Mouse (Mus musculus): ENCODE measurements around the gene Fhod1.
A peak's percentile ranks its signal among the peaks of the same experiment; 100 is the strongest.

Gene Fhod1

DNA sequence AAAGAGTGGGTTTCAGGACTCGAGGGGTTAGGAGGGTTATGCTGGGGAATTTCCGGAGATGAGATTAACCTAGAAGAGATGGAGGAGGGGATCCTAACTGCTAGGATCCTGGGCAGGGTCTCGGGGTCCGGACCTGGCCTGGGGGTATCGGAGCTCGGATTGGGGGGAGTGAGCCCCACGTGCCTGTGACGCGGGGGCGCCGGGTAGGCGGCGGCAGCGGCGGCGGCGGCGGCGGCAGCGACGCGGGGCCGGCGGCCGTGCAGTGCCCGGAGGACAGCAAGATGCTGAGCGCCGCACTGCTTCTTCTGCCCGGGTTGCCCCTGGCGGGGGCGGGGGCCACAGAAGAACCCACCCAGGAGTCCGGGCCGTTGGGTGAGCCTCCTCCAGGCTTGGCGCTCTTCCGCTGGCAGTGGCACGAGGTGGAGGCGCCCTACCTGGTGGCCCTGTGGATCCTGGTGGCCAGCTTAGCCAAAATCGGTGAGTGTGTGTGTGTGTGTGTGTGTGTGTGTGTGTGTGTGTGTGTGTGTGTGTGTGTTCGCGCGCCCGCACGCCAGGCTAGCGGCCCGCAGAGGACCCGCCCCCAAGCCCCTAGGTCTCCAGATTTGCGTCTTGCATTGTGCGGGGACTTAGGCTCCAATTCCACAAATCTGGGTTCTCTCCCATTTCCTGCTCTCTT, 1.5 kb upstream of the Fhod1 start:
- DNase-seq (ENCODE audit: low read depth, low spot score) = no peak

DNA sequence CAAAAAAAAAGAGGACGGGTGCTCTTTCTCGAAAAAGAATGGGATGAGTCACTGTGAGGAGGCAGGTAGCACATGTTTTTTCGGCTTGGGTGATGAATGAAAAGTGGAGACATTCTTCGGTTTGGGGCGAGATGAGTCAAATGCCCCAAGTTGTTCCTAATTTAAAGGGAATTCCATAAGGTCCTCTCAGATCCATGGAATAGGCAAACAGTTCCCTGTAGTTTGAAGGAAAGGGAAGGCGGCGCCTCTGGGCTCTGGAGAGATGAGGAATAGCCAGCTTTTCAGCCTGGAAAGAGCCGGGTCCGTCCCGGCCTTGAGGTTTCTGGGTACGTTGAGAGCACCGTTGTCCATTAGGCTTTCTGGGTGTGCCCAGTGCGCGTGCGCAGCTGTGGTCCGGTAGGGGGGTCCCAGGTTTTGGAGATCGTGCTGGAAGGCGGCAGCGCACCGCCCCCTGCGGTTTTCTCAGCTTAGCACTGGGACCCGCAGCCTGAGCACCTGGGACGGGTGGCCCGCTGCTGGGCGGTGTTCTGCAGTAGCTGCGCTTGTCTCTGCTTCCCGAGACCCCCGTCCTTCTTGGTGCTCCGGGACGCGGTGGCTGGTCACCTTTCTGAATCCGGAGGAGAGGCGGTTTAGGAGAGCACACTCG, 820 bp upstream of the Fhod1 start, which contains the start of gene Slc9a5:
Slc9a5 (plus strand) TSS at position 394 of the 646 bp plus-strand sequence.
- no peak for DNase-seq (ENCODE audit: low read depth, low spot score)

DNA sequence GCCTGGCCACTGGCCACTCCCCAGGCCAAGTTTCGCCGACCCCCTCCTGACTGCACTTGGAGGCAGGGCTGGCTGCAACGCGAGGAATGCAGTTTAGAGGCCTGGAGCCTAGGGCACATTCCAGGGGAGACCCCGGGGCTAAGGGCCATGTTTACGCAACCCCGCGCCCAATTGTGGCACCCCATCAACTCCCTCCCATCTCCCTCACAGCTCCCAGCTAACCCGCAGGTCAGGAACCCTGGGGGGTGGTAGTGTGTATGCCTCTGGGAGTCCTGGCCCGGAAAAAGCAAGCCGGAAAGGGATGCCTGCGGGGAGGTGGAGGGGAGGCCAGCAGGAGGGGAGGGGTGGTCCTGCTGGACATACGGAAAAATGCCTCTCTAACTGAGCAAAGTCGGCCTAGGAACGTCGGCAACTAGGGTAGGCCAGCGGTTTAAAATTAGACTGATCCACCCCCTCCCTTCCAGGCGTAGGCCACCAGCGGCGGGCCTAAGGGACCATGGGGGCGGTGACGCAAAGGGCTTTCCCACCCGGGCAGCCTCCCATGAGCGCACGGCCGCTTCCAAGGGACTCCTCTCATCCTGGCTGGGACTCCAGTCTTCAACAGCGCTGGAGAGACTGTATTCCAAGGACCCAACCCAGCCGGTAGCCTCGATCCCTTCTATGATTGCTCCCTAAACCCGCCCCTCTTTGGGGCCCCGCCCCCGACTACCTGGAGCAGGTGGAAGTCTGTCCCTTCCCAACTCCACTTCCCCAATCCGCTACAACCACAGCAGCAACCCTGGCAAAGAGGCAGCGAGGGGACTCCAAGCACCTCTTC, 934 bp downstream of the Fhod1 start:
- DNase-seq (ENCODE audit: low read depth, low spot score) = peak; percentile 79

DNA sequence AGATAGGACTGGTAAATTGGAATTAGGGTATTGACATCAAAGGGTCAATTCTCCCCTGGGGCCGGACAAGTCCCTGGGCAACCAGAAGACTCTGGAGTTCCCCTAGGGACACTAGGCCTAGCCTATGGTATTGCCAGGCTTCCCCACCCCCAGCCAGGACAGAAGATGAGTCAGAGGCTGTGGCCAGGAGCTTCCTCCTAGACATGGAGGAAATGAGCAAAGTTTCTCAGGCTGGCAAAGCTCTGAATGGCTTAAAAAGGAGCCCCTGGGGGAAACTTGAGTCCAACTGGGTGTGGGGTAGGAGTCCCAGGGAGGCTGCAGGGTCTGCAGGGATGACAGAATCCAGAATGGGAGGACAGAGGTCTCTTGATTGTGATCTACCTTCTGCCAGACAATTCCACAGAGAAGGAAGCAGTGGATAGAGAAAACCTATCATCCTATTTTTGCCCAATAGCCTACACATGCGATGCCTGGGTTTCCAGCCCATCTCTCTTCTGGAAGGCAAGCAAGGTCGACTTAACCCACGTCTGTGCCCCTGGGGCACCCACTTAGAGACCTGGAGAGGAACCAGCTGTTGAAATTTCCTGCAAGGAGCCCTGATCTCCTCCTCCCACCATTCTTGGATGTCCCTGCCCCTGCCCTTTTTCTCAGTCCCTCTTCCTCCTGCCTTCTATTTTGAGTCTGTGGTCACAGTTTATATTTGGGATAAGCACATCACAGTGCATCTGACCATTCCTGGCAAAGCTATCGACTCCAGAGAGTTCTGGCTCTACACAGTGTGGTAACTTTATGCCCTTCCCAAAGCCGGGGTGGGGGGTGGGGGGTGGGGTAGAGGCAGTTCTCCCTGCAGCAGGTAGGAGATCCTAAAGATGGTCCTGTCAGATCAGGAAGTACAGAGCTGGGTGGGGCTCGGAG, 2.4 kb downstream of the Fhod1 start:
- peak; percentile 88 for DNase-seq (ENCODE audit: low read depth, low spot score)

DNA sequence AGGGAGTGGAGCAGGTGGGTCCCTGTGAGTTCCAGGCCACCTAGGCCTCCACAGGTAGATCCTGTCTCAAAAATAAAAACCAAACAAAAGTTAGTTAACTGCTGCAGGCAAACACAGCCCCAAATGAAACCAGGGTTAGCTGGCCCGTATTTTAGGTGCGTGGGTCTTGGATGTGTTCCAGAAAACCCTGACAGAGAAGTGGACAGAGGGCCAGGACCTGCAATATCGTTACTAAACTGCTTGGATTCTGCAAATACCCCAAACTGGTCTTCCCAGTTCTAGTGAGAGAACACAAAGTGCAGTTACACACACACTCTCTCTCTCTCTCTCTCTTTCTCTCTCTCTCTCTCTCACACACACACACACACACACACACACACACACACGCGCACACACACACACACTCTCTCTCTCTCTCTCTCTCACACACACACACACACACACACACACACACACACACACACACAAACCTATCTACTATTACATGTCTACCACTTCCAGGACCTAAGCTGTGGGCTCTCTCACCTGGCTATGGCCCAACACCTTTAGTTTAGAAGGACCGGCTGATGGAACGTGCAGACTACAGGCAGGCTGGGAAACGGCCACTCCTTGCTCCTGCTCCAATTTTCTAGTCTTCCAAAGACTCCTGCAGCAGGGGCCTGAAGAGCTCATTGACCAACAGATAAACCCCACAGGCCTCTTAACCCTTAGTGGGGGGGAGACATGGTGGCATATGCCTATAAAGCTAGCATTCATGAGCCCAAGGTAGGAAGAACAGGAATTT, 3.8 kb downstream of the Fhod1 start:
- DNase-seq (ENCODE audit: low read depth, low spot score) = no peak

DNA sequence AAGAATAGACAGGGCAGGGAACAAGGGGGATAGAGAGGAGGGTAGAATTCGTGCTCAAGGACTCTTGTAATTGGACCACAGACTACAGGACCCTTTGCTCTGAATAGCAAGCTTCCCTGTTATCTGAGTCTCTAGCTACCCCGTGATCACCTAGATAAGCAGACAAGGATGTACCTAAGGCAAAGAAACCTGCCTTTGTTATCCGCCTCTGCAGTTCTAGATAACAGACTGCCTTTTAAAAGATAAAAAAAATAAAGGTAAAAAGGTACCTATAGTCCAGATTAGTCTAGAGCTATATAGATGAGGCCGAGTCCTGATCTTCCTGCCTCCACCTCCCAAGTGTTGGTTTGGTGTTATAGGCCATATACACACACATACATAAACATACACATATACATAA, 5.0 kb downstream of the Fhod1 start:
- DNase-seq (ENCODE audit: low read depth, low spot score) = no peak

DNA sequence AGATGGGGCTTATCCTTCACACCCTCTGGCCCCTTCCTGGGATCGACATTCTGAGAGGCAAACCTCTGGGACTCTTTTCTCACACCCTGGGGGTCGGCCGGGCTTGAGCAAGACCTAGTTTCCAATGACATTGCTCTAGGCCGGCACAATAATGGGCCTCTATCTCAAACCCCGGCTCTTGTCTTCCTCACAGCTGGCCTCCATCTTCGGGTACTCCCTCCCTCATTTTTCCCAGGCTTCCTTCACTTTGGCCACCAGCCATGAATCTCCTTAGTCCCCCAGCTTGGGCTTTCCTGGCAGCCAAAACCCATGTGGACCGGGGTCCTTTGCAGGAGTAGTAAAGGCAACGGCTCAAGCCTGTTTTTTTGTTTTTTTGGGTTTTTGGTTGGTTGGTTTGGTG, 6.4 kb downstream of the Fhod1 start:
- DNase-seq (ENCODE audit: low read depth, low spot score) = no peak

DNA sequence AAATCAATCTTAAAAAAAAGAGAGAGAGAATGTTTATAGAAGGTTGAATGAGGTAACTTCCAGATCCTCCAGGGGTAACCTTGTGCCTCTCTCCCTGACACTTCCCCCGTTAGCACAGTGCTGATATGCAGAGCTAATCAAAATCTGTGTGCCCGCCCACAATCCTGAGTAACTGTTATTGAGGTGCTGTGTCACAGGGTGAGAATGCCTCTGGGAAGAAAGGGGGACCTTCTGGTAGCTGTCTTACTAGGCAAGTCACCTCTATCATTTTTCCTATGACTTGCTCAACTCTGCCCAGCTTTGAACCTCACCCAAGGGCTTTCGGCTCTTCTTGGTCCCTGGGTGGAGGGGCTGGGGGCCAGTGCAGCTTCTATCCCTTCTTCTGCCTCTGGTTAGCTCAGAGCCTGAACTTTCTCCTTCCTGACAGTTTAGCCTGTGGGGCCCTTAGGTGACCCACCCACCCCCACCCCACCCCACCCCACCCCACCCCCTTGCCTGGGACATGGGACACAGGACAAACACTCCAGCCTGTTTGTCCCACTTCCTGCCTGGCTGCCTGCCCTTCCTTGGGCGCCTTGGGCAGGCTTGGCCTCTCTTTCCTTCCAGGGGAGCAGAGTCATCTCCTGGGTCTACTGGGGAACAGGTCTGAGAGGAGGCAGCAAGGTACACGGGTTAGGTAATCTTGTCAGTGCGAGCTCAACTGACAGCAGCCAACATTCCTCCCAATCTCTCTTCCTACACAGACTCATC, 7.7 kb downstream of the Fhod1 start:
- no peak for DNase-seq (ENCODE audit: low read depth, low spot score)

DNA sequence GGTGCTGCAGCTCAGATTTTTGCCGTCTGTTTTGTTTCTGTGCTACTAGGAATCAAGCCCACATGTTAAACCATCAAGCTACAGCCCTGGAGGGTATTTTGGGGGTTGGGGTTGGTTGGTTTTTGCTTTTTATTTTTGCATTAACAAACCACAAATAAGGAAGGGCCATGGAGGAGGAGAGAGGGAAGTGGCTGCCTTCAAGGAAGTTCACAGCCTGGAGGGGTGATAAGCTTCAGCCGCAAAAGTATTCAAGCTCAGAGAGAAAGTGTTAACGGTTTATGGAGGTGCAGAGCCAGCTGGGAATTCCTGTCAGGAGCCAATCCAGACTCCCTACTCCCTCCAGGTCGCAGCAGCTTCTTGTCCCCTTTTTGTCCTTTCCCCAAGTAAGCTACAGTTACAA, 8.8 kb downstream of the Fhod1 start:
- no peak for DNase-seq (ENCODE audit: low read depth, low spot score)

DNA sequence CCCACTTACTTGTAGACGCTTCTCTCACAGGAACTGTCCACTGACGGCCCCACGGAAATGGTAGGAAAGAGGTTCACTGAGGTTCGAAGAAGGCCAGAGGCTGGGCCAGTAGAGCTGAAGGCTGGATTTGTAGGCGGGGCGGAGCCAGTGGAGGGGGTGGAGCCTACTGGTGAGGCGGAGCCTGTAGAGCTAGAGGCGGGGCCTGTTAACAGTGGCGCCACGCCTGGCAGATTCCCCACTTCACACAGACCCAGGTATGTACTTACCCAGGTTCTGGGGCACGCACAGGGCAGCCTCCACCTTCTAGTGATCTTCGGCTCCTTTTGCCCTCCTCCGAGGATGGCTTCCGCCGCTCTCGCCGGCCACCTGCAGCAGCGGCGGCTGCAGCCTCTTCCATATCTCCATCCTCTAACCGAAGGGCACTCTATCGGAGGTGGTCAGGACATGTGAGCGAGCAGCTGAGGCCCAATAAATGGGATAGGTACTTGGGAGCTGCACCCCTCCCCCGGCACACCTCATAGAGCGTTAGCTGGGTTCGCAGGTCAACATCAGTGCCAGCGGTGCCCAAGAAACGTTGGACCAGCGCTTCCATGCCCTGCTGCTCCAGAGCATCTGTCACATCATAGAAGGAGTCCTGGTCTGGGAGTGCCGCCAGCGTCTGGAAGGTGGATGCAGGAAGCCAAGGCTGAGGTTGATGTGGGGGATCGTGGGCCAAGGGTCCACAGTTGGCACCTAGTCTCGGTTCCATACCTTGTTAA, 11.2 kb downstream of the Fhod1 start:
- DNase-seq (ENCODE audit: low read depth, low spot score) = no peak

DNA sequence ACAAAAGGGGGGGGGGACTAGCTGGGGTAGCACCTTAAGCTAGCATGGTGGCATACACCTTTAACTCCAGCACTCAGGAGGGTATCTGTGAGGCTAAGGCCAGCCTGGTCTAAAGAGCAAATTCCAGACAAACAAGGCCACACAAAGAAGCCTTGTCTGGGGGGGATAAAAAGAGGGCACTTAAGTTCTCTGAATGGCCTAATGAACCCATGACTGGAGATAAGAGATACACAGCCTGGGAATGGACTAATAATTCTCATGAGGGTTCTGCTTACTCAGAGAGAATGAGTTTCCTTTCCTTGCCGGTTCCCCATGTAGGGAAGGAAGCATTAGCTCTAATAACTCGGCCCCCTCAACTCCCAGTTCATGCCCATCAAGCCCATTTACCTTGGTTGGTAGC, 15.2 kb downstream of the Fhod1 start:
- DNase-seq (ENCODE audit: low read depth, low spot score) = no peak

DNA sequence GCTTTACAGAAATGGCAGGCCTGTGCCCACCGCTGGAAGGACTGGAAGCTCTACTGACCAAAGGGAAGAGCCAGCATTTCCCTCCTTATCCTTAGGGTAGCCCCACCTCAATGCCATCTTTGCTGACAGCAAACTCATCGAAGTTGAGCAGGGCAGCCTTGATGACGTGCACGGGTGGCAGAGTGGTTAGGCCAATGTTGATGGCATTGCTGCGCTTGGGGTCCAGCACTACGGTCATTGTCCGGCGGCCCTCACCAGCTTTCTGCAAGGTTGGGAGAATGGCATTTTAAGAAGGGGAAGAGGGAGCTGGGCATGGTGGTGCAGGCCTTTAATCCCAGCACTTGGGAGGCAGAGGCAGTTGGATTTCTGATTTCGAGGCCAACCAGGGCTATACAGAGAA, 15.8 kb downstream of the Fhod1 start:
- DNase-seq (ENCODE audit: low read depth, low spot score) = no peak

DNA sequence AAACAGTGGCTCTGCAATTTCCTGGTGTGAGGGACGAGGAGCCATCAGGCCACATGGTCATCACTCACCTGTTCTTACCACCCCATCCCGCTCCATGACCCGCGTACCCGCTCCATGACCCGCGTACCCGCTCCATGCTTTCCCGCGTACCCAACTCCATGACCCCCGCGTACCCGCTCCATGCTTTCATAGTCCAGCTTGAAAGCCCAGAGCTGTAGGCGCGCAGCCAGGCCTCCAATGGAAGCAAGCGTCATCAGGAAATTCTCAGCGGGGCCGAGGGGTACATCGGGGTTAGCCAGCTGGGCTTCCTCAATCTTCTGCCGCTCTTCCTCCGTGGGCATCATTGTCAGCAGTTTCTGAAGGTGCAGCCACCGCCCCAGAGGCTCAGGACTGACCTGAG, 16.3 kb downstream of the Fhod1 start:
- DNase-seq (ENCODE audit: low read depth, low spot score) = no peak

DNA sequence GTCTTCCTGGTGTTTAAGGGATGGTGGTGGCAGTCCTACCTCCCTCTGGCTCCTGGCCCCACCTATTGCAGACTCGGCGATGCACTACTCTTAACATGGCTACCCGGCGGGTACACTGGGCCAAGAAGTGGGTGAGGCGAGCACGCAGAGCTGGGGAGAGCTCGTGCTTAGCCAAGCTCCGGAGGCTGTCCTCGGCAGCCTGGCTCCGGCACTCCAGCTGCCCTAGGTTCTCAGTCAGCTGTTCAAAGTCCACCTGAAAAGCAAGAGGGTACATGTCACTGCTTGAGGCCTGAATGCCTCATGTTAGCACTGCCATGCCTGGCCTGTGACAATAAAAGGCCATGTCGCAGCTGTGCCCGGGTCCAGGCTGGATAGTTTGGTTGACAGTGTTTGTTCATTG, 17.4 kb downstream of the Fhod1 start:
- DNase-seq (ENCODE audit: low read depth, low spot score) = no peak

DNA sequence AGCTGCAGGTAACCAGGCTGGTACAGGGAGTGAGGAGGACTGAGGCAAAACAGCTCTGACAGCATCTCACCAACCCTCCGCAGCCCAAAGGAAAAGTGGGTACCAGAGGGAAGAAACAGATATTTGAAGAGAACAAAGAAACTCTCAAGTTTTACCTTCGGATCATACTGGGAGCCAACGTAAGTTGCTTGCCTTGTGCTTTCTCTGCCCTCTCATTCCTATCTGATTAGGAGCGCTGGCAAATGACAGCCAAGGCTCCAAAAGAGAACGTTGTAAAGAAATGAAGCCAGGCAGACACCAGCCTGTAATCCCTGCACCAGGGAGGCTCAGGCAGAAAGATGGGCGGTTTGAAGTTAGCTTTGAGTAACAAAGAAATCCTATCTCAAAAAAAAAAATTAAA, 20.8 kb downstream of the Fhod1 start:
- DNase-seq (ENCODE audit: low read depth, low spot score) = no peak

DNA sequence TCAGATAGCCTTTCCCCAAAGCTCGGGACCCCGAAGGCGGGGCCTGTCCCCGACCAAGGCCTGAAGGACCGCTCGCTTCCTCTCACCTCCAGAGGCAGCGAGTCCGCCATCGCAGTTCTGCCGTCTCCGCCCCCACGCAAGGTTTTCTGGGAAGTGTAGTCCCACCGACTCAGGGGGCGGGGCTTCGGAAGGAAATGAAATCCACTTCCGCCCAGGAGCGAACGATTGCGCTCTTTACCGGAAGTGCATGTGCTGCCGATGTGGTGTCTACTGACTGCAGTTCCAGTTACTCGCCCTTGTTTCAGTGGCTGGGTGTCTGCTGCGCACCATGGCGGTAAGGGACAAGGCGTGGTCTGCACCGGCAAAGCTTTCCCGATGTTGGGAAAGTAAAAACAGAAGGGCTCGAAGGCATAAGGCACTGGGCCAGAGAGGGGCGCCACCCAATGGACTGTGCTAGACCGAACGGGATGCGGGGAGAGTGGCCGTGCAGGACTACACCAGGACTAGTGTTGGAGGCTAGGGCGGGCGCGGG, 21.5 kb downstream of the Fhod1 start, which contains the start of the genes Lrrc29 and Tmem208:
Lrrc29 (minus strand) TSS at position 138 of the 532 bp plus-strand sequence.
Tmem208 (plus strand) TSS at position 214 of the 532 bp plus-strand sequence.
- DNase-seq (ENCODE audit: low read depth, low spot score) = peak; percentile 92

DNA sequence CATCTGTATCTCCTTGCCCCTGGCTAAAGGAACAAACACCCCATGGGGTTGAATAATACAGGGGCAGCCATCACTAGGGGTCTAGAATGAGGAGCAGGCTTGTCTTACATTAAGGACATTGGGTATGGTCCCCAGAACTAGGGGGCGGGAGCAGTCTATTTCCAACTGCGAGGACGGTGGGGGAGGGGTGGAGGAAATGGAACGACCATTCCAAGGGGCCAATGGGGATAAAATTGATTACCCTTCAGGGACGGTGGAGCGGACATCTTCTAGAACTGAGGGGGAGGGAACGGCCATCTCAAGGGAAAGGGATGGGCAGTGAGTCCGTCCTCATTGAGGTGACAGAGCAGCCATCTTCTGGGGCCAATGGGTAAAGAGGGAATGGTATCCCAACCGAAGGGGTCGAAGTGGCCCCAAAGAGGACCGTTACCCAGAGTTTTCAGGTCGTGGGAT, 22.1 kb downstream of the Fhod1 start:
- no peak for DNase-seq (ENCODE audit: low read depth, low spot score)

DNA sequence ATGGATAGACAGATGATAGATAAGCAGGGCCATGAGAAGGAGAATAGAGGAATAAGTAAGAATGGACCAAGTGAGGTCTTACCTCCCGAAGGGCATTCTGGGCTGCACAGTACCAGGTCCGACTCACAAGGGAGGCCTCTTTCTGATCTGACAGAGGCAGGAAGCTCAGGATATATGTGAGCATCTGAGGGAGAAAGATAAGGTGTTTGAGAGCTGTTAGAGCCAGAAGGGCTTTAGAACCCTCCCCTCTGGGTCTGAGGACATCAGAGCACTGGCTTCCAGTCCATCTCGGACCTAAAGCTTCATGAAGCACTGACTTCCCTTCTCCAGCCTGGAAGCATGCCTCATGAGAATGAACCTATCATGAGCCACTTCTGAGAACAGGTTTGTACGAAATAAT, 24.6 kb downstream of the Fhod1 start:
- no peak for DNase-seq (ENCODE audit: low read depth, low spot score)

DNA sequence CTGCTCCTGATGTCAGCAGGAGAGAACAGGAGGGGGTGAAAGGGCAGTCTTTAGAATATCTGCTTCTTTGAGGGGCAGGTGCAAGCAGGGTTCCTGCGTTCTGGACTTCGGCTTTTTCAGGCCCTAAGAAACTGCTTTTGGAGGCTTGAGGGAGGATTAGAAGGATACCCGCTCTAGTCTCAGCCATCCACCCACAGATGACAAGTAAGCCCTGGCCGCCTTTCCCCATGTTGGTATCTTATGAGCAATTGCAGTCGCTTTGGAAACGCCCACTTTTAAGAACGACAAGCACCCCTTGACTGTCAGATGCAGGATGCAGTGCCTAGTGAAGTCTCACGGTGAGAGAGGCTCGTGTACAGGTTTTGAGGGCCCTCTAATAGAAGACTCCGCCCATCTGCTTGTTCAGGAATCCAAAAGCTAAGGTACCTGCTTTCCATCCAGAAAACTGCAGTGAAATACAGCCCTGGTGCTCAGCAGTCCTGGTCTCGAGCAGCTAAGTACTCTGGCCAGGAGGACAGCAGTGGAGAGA, 29.0 kb downstream of the Fhod1 start:
- no peak for DNase-seq (ENCODE audit: low read depth, low spot score)

Data from skeletal muscle tissue, adult 2 months (tissue).